Mouse (Mus musculus) gastrocnemius, adult 18-20 months (tissue): ENCODE results near the gene Ntn1. TPM values are rescaled to one million over a fixed set of nuclear protein-coding genes. Genes with fewer than 3 reads are reported as not detected.
A peak's percentile ranks its signal among the peaks of the same experiment; 100 is the strongest.

ENCODE experiments used
- DNase-seq: peaks from one replicate; pipeline ENCODE4 v3.0.0; 2021; ENCODE audit warnings: low spot score
- total RNA-seq, 2 experiments: library from RNA; stranded (reverse); gene quantifications; 2 replicates each; pipeline ENCODE4 v1.2.3; 2021

The Ntn1 gene
- total RNA-seq, 2 experiments from 2014 or later = 3.4 to 7.0 TPM

DNA sequence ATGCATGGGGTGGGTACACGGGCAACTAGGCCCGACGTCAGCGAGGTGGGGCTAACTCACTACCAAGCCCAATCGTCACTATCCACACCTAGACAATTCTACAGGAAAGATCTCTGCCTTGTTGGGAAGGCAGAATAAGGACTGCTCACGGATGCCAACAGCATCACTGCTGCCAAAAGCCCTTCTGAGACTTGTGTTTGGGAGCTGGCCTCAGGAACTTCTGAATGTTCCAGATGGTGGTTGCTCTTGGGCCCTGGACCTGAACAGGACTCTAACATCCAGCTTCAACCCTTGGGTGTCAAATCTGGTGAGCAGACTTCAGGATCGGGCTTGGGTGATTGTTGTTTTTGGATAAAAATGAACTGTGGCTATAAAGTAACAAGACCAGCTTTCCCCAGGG is 61.3 kb downstream of the Ntn1 start:
- no peak for DNase-seq

DNA sequence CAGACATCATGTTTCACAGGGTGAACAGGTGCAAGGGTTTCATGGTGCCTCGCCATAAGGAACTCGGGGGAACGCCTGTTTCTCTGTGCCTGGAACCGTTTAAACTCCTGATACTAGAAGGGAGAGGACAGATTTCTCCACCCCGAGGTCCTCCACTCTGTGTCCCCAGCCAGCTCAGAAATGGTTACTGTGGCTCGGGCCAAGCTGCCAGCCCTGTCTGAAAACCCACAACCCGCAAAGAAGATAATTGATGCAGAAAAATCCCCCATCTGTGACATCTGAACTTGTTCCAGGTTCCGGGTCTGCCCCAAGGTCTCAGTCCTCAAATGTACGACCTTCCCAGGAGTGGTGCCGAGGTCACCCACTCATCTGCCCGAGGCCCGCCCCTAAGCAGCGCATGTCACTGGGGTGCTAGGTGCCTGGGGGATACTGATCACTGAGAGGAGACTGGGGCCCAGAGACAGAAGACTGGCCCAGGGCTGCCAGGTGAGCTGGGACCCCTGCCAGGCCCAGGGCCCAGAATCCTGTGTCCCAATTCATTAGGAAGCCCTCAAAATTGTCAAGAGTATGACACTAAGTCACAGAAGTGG is 68.9 kb downstream of the Ntn1 start:
- no peak for DNase-seq

DNA sequence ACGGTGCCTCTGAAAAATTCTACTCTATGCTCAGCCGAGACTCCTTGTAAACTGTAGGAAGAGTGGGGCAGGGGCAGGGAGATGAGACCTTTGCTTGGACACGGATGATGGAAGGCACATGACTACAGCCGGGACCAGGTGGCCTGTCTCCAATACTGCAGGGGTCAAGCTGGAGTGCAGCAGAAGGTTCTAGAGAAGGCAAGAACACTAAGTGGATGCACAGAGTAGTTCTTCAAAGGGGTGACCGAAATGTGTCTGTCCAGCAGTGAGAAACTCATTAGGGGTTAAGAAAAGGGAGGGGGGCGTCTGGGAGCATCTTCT is 69.5 kb downstream of the Ntn1 start:
- no peak for DNase-seq

DNA sequence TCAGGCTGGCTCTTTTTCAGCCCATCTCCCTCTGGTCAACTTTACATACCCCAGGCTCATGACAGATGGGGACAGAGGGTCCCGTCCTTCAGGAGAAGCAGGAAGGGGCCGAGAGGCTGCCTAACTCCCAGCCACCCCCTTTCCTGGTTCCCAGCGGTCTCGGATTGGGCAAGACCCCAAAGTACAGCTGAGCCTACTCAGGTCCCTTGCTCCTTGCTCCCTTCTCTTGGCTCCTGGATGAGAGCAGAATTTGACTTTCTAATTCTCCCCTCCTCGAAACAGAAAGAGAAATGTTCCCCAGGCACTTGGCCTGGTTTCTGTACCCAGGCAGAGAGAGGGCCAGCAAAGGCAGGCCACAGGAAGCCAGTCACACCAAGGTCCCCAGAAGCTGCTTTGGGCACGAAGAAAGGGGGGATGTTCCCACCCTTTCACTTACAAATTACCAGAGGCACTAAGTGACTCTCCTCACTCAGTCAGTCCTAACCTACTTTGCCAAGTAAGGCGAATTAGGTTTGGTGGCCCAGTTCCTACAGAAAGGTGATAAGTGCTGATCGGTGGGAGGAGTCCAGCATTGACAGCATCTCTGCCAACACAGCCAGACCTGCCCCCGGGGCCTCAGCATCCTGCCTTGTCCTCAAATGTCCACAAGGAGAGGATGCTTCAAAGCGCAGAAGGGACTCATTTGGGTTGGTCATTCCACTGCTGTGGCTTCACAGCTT is 70.1 kb downstream of the Ntn1 start:
- no peak for DNase-seq

DNA sequence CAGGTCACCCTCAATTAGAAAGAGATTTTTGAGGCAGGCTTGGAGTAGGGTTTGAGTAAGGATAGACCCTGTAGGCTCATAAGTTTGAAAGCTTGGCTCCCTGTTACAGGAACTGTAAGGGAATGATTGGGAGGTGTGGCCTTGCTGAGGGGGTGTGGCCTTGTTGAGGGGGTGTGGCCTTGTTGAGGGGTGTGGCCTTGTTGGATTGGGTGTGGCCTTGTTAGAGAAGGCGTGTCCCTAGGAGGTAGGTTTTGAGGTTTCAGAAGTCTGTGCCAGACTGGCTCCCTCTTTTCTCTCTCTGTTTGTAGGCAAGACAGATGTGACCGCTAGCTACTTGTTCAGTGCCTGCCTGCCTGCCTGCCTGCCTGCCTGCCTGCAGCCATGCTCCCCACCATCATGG is 75.8 kb downstream of the Ntn1 start:
- DNase-seq = no peak

DNA sequence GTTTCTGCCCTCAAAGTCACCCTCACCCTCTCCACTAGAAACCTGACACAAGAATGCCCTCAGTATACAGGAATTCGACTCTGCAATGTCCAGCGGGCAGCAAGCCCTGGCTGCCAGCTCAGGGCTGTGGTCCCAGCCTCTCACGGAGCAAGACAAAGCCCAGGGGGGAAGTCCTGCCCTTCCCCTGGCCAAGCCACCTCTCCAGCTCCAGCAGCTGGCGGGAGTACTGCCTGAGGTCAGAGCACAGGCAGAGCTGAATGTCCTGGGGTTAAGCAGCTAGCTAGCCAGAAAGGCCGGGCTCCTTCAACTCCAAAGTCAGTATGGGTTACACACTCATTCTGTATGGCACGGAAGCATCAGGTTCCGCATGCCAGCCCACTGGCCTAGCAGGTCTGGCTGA is 79.2 kb downstream of the Ntn1 start:
- peak; percentile 49 for DNase-seq

DNA sequence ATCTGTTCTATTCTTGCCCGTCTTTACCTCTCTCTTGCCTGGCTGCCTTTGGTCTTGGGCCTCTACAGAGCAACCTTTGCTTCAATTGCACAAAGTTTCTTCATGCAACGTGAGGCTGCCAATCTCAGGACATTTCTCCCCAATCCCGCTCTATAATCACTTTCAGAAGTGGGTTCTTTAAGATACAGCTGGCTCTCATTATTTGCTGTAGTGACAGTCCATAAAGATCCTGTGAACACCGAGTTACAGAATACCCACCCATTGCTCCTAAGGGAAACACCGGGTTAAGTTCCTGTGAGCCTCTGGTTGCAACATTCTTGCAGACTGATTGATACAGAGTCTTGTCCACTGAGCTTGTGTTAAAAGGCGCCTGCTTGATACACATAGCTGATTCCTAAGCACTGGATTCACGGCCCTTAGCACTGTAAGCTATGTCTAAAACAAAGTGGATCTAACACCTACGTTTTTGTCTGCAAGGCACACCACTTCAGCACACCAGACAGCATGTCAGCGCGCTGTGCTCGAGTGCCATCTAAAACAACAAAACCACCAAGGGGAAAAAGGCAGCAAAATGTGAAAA is 85.0 kb downstream of the Ntn1 start:
- DNase-seq = no peak

DNA sequence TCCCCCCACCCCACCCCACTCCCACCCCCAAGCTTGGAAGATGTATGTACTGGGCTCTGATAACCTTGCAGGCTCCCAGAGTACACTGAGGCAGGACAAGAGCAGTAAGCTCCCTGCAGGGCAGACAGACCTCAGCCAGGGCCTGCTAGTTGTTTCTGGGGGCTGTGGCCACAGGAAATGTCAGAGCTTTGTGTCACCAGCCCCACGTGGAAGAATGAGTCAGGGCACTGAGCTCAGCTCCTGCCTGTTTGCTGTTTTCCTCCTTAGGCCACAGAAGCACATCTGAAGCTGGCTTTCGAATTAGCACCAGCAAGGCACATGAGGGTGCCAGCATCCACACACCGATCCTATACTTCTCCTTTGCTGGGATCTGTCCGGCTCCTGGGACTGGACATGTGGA is 86.8 kb downstream of the Ntn1 start:
- DNase-seq = no peak

DNA sequence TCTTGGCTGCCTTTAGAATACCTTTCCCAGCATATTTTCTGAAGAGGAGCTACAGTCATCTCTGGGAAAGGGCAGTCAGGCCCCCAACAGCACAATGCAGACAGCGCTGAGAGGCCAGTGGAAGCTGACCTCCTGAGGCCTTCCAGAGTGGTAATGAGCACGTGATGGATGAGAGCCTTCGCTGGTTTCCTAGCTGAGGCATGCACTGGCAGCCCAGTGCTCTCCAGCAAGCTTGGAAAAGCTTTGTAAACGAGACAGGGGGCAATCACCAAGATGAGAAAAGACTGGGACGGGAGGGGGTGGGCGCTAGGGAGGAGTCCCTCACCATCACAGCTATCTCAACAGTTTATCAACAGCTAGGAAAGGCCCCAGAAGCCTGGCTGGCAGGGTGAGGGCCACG is 87.6 kb downstream of the Ntn1 start:
- no peak for DNase-seq

DNA sequence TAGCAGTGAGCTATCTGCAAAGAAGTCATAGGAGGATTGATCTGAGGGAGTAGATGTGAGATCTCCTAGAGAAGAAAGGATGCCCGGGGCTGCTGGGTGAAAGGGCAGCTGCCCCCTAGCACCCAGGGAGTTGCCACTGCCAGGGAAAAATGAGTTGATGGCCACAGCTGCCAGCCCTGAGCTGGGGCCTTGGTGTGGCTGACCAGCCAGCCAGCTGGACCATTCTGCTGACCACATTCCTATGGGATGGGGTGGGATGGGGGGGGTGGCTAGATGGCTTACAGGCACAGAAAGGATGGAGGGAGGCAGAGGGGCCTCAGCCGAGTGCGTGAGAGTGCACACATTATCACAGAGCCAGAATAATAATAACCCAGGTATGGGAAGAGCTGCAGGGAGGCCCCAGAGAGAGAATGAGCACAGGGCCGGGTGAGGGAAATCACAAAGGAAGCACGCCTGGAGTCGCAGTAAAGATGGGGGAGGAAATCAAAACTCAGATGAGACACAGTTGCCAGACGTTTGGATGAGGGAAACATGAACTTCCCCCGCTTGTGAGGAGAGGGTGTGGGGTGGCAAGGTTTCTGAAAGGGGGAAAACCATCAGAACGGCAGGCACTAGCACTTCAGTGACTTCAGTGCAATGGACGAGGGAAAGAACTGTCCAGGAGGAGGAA is 91.6 kb downstream of the Ntn1 start:
- no peak for DNase-seq

DNA sequence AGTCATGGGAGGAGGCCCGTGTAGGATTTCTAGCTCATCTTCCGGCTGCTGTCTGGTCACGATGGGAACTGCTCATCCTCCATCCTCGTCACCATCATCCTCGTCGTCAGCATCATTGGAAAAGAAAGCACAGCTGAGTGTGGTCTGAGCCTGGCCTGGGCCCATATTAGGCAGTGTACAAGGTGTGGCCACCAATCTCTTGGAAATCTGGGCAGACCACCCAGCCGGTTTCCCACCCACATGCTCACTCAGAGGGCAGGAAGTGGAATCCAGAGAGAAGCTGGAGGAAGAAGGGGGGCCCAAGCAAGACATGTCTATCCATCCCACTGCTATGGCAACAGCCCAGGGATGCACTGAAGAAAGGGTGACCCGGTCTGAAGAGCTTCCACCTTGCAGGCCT is 94.6 kb downstream of the Ntn1 start:
- no peak for DNase-seq

DNA sequence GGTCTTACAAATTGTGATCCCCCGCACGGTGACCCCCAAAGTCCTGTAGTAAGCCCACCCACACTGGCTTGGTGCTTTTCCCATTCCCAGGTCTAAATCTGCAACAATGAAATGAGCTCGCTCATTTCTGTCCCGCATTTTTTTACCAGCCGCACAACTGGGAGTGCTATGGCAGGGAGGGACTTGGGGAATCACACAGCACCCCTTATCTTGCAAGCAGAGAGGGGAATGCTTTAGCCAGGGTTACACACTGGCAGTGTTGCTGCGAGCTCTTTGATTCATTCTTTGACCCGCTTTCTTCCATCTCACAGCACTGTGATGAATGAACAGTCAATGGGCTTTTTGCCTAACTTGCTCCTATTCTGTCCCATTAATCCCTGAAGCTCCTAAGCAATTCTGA is 98.3 kb downstream of the Ntn1 start:
- no peak for DNase-seq

DNA sequence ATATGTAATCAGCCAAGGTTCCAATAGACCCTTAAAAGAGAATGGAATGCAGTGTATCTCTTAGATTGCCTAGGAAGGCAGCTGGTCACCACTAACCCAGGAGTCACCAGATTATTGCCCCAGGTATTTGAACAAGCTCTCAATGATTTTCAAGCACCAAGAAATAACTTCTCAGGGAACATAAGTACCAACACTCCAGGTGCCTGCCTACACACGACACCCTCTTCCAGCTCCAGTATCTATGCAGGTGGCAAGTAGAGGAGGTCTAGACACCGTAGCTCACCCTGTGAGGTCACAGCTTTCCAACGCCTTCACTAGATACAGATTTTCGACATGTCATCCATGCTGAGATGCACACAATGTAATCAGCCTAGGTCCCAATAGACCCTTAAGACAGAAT is 99.0 kb downstream of the Ntn1 start:
- DNase-seq = no peak

DNA sequence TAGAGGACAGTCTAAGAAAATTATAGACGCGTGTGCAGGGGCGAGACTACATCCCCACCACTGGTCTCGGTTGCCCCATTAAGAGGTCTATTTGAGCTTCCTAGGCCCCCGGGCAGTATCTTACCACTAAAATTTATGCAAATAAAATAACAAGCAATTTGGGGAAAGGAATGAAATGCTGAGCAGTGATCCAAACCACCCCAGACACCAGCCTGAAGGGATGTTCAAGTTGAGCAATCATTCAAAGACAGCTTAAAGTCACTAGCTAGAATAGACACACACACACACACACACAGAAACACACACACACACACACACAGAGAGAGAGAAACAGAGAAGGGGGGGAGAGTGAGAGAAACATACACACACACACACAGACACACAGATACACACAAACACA is 105.1 kb downstream of the Ntn1 start:
- DNase-seq = no peak

DNA sequence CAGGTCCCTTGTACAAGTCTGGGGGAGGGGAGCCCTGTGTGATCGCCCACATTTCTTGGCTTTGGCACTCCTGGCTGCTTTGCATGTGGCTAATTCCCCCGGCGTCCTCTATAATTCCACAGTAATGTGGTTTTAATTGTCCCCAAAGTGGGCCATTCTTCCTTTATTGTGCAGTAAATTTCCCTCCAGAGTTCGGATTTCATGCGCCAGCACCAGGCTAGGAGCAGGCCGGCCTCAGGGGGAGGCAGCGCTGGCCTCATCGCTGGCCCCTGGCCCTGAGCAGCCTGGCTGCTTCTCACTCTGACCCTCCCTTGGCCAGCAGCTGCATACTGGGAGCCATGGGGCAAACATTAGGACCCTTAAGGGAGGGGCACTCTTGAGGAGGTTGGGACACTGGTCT is 110.0 kb downstream of the Ntn1 start:
- DNase-seq = peak; percentile 52

DNA sequence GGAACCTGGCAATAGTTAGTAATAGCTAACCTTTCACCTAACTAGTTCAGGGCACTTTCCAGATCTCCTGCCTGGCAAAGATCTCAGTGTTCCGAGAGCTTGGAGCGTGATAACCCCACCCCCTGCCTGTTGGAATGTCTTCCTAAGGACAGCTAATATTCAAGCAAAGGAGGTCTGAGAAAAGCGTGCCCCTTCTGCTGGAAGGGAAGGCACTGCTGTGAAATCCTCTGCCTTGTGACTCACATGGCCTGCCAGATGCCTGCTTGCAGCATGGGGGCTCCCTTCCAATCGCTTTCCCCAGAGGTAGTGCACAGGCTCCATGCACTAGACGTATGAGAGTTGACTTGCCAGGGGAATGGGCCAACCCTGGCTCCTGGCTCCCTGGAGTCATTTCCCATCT is 113.3 kb downstream of the Ntn1 start:
- peak; percentile 12 for DNase-seq

DNA sequence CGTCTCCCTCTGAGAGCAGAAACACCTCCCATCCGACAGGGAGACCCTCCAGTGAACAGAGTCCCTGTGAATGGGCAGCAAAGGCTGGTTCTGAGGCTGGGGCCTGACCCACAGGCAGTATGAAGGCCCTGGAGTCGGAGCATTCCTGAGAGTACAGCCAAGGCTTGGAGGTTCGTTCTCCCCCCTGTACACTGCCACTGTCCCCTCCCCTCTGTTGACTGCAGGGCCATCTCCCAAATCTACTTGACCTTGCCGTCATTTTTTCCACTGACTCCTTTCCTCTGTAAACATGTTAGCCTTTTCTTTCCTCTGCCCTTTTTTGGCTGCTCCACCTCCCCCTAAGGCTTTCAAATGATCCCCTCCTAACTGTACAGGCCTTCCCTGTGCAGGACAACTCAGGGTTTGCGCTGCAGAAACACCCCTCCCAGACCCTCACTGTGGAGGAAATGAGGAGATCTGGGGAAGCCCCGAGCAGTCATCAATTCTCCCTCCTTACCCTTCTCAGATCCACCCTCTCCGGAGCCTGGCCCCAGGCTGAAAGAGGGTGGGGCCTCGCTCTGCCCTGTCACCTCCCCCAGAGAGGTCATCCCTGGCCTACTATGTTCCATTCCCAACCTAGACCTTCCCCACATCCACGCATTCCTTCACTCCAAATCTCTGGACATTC is 114.3 kb downstream of the Ntn1 start:
- DNase-seq = peak; percentile 46

DNA sequence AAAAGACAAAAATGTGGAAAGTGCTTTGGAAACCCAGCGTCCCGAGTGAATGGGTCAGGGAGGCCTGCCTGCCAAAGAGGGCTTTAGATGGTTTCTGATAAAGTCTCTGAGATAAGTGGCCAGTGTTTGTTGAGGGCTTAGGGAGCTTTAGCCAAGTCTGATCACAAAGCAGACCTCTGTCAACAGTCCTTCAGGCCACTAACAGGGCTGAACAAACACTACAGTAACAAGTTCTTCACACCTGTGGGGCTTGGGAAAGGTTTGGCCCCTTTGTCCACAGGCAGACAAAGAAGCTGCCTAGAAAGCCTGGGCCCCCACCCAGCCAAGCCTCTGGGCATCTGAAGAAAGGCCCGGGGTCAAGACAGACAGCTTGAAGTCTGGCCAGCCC is 114.9 kb downstream of the Ntn1 start:
- DNase-seq = no peak

DNA sequence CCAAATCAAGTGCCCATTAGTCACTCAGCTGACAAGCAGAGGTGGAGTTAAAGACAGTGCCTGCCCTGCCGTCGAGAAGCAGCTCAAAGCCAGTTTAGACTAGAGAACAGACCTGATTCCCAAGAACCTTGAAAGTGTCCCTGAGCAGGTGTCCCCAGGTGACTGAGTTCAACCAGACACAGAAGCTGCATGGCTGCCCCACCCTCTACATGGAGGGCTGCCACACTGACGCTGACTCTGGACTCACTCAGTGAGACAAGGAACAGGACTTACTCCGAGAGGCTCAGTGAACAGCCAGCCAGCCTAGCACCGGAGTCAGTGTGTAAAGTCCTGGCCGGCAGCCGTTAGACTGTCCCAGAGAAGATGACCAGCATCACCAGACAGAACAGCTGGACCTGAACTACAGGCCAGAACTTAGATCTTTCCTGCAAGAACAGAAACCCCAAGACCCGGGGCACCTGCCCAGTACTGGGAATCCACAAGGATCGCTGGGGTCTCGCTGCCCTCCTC is 120.6 kb downstream of the Ntn1 start:
- DNase-seq = no peak

DNA sequence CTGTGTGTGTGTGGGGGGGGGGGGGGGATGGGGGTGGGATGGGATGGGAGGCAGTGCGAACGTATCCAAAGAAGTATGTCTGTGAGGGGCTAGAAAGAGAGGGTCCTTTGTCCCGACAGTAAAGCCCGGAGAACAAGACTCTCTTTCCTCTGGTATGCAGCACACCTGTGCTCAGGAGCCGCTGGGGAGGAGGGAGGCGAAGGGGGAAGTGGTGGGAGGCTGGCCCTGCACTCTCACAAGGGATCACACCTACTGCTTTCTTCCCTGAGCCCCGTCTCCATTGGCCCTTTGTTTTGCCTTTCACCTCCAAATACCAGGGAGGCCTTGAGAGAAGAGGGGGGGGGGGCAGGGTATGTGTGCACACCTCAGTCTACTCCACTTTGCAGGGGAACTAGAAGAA is 123.7 kb downstream of the Ntn1 start:
- DNase-seq = no peak

DNA sequence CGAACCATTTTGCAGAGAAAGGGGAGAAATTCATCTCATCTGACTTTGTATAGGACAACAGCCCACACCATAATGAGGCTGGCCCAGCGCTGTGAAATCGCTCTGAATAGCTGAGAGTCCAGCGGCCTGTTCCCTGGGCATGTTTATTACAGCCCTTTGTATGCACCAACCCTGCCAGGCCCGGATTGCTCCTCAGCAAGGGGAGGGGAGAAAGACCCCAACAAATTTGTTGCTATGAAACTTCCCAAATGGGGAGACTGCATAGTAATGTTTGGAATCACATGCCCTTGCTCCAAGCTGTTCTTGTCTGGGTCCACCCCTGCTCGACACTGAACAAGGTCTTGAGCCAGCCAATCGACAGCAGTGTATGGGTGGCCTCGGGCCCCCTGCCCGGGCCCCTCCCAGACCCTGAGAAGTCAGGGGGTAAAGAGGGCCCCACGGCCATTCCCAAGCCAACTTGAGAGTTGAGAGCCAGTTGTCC is 126.3 kb downstream of the Ntn1 start:
- DNase-seq = no peak

DNA sequence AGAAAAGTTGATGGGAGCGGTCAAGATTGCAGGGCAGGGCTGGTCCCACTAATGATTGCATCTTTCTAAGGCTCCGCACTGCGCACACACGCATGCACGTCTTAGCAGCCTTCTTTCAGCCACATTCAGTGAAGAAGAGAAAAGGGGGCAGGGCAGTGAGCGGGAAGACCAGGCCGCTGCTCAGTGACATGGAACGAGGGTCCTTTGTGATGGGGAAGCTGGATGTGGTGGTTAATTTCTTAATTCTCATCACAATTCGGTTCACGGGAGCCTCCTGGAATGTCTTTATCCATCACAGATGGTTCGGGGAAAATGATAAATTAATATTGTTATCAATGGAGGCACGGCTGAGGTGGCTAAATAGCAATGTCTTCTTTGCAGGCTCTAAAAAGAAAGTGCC is 126.8 kb downstream of the Ntn1 start:
- no peak for DNase-seq
